Mouse (Mus musculus) hindbrain, postnatal 0 days (tissue): Measurements from ENCODE around the gene Zfp385b. TPM values are rescaled to one million over a fixed set of nuclear protein-coding genes. Genes with fewer than 3 reads are reported as not detected.

Experiments
- ATAC-seq: fragments of 200-750 bp; cut with Nextera tagmentation; 2 replicates; pipeline ENCODE4 v1.8.0; 2017; ENCODE audit warnings: mild to moderate bottlenecking, moderate TSS enrichment, moderate library complexity
- DNase-seq: peaks from one replicate; pipeline ENCODE4 v3.0.0-alpha.2; 2015; ENCODE audit warnings: low spot score
- H3K27ac ChIP-seq: fragments of 300-500 bp; sonication (generic); 2 replicates; pipeline ENCODE4 v1.5.1; 2014; ENCODE audit warnings: mild to moderate bottlenecking
- H3K27me3 ChIP-seq: fragments of 300-500 bp; sonication (generic); 2 replicates; pipeline ENCODE4 v1.6.1; 2014; ENCODE audit warnings: low read length, mixed read lengths; ENCODE audit not compliant: insufficient read depth
- H3K36me3 ChIP-seq: fragments of 300-500 bp; sonication (generic); 2 replicates; pipeline ENCODE4 v1.6.1; 2014; ENCODE audit warnings: low read length, mixed read lengths; ENCODE audit not compliant: insufficient read depth
- H3K4me1 ChIP-seq: fragments of 300-500 bp; sonication (generic); 2 replicates; pipeline ENCODE4 v1.6.1; 2014; ENCODE audit warnings: antibody characterized with exemption, low read length, mixed read lengths; ENCODE audit not compliant: insufficient read depth
- H3K4me2 ChIP-seq: fragments of 300-500 bp; sonication (generic); 2 replicates; pipeline ENCODE4 v1.6.1; 2014; ENCODE audit warnings: low read depth, mild to moderate bottlenecking, low read length, moderate library complexity, mixed read lengths
- H3K4me3 ChIP-seq: fragments of 300-500 bp; sonication (generic); 2 replicates; pipeline ENCODE4 v1.5.1; 2014; ENCODE audit warnings: low read length
- H3K9ac ChIP-seq: fragments of 300-500 bp; sonication (generic); replicated peaks from 2 replicates; pipeline ENCODE4 v1.6.1; 2014; ENCODE audit warnings: mild to moderate bottlenecking, low read length, moderate library complexity, mixed read lengths
- H3K9me3 ChIP-seq: fragments of 300-500 bp; sonication (generic); 2 replicates; pipeline ENCODE4 v1.6.1; 2016; ENCODE audit warnings: low read length, mixed read lengths
- CTCF ChIP-seq: IDR thresholded peaks from 2 replicates; pipeline ENCODE4 v1.5.1; 2016; ENCODE audit warnings: antibody characterized with exemption, control low read depth, low read depth
- WGBS: fragments of 180-500 bp; shearing (Covaris S2); extraction: QIAGEN DNeasy Blood & Tissue Kit; methylation state at CpG from one replicate; pipeline ENCODE4 v1.1.7; 2014; 5-methylcytosine and 5-hydroxymethylcytosine counted together
- polyA plus RNA-seq: library from polyadenylated mRNA; unstranded; fragments of >200 nt; fragmentation: Nextera tagmentation; extraction: Ambion mirVana; gene quantifications from 2 replicates; pipeline ENCODE4 v1.2.1, GENCODE M21; 2015
- total RNA-seq: library from RNA; depleted of rRNA; stranded (reverse); fragments of >200 nt; gene quantifications from 2 replicates; pipeline ENCODE4 v1.2.3, GENCODE M21; 2014

Gene Zfp385b
- total and polyA plus RNA-seq, 2 experiments from 2014 or later, result 15.5 to 23.4 TPM

GRCm38 (mm10) chr2:77716367-77716766, 103.1 kb downstream of the Zfp385b start:
- Histone ChIP-seq H3K36me3 (no peaks in the 10 kb centered on the region), H3K9me3 (no peaks in the 10 kb centered on the region), H3K9ac (no peak overlapping the region), H3K4me1 (no peaks in the 10 kb centered on the region), H3K4me3 (no peak overlapping the region), H3K4me2 (no peak overlapping the region), H3K27me3 (no peaks in the 10 kb centered on the region), H3K27ac (no peak overlapping the region)
- 97% methylated on average over 3 of the region's 3 CpGs for WGBS
- ATAC-seq (no peak), DNase-seq (no peak)
- TF ChIP-seq CTCF, result no peak

- no peaks in the 10 kb centered on the region for H3K4me1 ChIP-seq
- H3K4me2 ChIP-seq, result no peak overlapping the region
- H3K4me3 ChIP-seq, result no peak overlapping the region
- no peaks in the 10 kb centered on the region for H3K36me3 ChIP-seq
- DNase-seq, result no peak
- WGBS, result 65% methylated on average over 5 of the region's 5 CpGs
- H3K9ac ChIP-seq, result no peak overlapping the region
- no peak for ATAC-seq
- no peak overlapping the region for H3K27ac ChIP-seq
- no peaks in the 10 kb centered on the region; the same call in 1 of the 2 replicates for H3K27me3 ChIP-seq
- TF ChIP-seq CTCF, result no peak
- no peaks in the 10 kb centered on the region for H3K9me3 ChIP-seq
Observed at GRCm38 (mm10) chr2:77713886-77714285, 105.6 kb downstream of the Zfp385b start.

GRCm38 (mm10) chr2:77711751-77712150, 107.7 kb downstream of the Zfp385b start:
- H3K36me3 ChIP-seq, result no peaks in the 10 kb centered on the region

GRCm38 (mm10) chr2:77709206-77709794, 110.1 kb downstream of the Zfp385b start:
- ATAC-seq (peak; percentile 62), DNase-seq (peak; percentile 86)
- Histone ChIP-seq H3K4me2 (peak overlapping the region; percentile 46), H3K27me3 (no peaks in the 10 kb centered on the region; the same call in 1 of the 2 replicates), H3K4me3 (no peak overlapping the region), H3K9ac (no peak overlapping the region), H3K27ac (no peak overlapping the region), H3K4me1 (no peaks in the 10 kb centered on the region), H3K36me3 (no peaks in the 10 kb centered on the region), H3K9me3 (no peaks in the 10 kb centered on the region)
- TF ChIP-seq CTCF, result peak; percentile 94
- WGBS, result 25% methylated on average over 7 of the region's 7 CpGs

More at GRCm38 (mm10) chr2:77711751-77712150, 107.7 kb downstream of the Zfp385b start:
- Histone ChIP-seq H3K9me3 (no peaks in the 10 kb centered on the region), H3K27ac (no peak overlapping the region), H3K27me3 (no peaks in the 10 kb centered on the region; the same call in 1 of the 2 replicates), H3K4me2 (no peak overlapping the region), H3K4me3 (no peak overlapping the region), H3K4me1 (no peaks in the 10 kb centered on the region), H3K9ac (no peak overlapping the region)
- ATAC-seq, result no peak
- no peak for TF ChIP-seq CTCF
- WGBS, result 83% methylated on average over 1 of the region's 1 CpGs
- DNase-seq, result no peak

GRCm38 (mm10) chr2:77707138-77707537, 112.3 kb downstream of the Zfp385b start:
- DNase-seq (no peak), ATAC-seq (no peak)
- Histone ChIP-seq H3K4me3 (no peak overlapping the region), H3K4me2 (no peak overlapping the region), H3K9ac (no peak overlapping the region), H3K27me3 (no peaks in the 10 kb centered on the region; the same call in 1 of the 2 replicates), H3K9me3 (no peaks in the 10 kb centered on the region), H3K27ac (no peak overlapping the region), H3K36me3 (no peaks in the 10 kb centered on the region), H3K4me1 (no peaks in the 10 kb centered on the region)
- TF ChIP-seq CTCF, result no peak
- 35% methylated on average over 9 of the region's 9 CpGs for WGBS

GRCm38 (mm10) chr2:77705476-77705875, 114.0 kb downstream of the Zfp385b start:
- Histone ChIP-seq H3K4me1 (peaks cover 4% of the 10 kb centered on the region; the same call in 1 of the 2 replicates), H3K9me3 (no peaks in the 10 kb centered on the region), H3K27ac (no peak overlapping the region), H3K4me2 (no peak overlapping the region), H3K9ac (no peak overlapping the region), H3K4me3 (no peak overlapping the region), H3K36me3 (no peaks in the 10 kb centered on the region), H3K27me3 (no peaks in the 10 kb centered on the region)
- DNase-seq, result no peak
- no peak for TF ChIP-seq CTCF
- 75% methylated on average over 2 of the region's 2 CpGs for WGBS
- ATAC-seq, result no peak

- Histone ChIP-seq H3K4me2 (peak overlapping the region; percentile 62), H3K4me1 (peaks cover 4% of the 10 kb centered on the region; the same call in 1 of the 2 replicates), H3K36me3 (no peaks in the 10 kb centered on the region), H3K4me3 (peak overlapping the region; percentile 41), H3K27me3 (no peaks in the 10 kb centered on the region), H3K9ac (peak overlapping the region; percentile 40), H3K27ac (peak overlapping the region; percentile 60; the same call in 1 of the 2 replicates), H3K9me3 (no peaks in the 10 kb centered on the region)
- DNase-seq, result peak; percentile 68
- no peak for TF ChIP-seq CTCF
- ATAC-seq, result peak; percentile 65
- WGBS, result 15% methylated on average over 19 of the region's 19 CpGs
Observed at GRCm38 (mm10) chr2:77703080-77703479, 116.4 kb downstream of the Zfp385b start.
